Mouse (Mus musculus) hindbrain, postnatal 0 days (tissue): ENCODE measurements at regions not wholly inside any gene's neighbourhood (a gene's known extent, or its start where the extent isn't known, plus 50 kb on each side); places are given as distances from the start of the nearest gene placed in this dataset.

ENCODE experiments used
- ATAC-seq: fragments of 200-750 bp; cut with Nextera tagmentation; 2 replicates; pipeline ENCODE4 v1.8.0; 2017; ENCODE audit warnings: mild to moderate bottlenecking, moderate TSS enrichment, moderate library complexity
- DNase-seq: peaks from one replicate; pipeline ENCODE4 v3.0.0-alpha.2; 2015; ENCODE audit warnings: low spot score
- H3K27ac ChIP-seq: fragments of 300-500 bp; sonication (generic); 2 replicates; pipeline ENCODE4 v1.5.1; 2014; ENCODE audit warnings: mild to moderate bottlenecking
- H3K27me3 ChIP-seq: fragments of 300-500 bp; sonication (generic); 2 replicates; pipeline ENCODE4 v1.6.1; 2014; ENCODE audit warnings: low read length, mixed read lengths; ENCODE audit not compliant: insufficient read depth
- H3K36me3 ChIP-seq: fragments of 300-500 bp; sonication (generic); 2 replicates; pipeline ENCODE4 v1.6.1; 2014; ENCODE audit warnings: low read length, mixed read lengths; ENCODE audit not compliant: insufficient read depth
- H3K4me1 ChIP-seq: fragments of 300-500 bp; sonication (generic); 2 replicates; pipeline ENCODE4 v1.6.1; 2014; ENCODE audit warnings: antibody characterized with exemption, low read length, mixed read lengths; ENCODE audit not compliant: insufficient read depth
- H3K4me2 ChIP-seq: fragments of 300-500 bp; sonication (generic); 2 replicates; pipeline ENCODE4 v1.6.1; 2014; ENCODE audit warnings: low read depth, mild to moderate bottlenecking, low read length, moderate library complexity, mixed read lengths
- H3K4me3 ChIP-seq: fragments of 300-500 bp; sonication (generic); 2 replicates; pipeline ENCODE4 v1.5.1; 2014; ENCODE audit warnings: low read length
- H3K9ac ChIP-seq: fragments of 300-500 bp; sonication (generic); replicated peaks from 2 replicates; pipeline ENCODE4 v1.6.1; 2014; ENCODE audit warnings: mild to moderate bottlenecking, low read length, moderate library complexity, mixed read lengths
- H3K9me3 ChIP-seq: fragments of 300-500 bp; sonication (generic); 2 replicates; pipeline ENCODE4 v1.6.1; 2016; ENCODE audit warnings: low read length, mixed read lengths
- CTCF ChIP-seq: IDR thresholded peaks from 2 replicates; pipeline ENCODE4 v1.5.1; 2016; ENCODE audit warnings: antibody characterized with exemption, control low read depth, low read depth
- WGBS: fragments of 180-500 bp; shearing (Covaris S2); extraction: QIAGEN DNeasy Blood & Tissue Kit; methylation state at CpG from one replicate; pipeline ENCODE4 v1.1.7; 2014; 5-methylcytosine and 5-hydroxymethylcytosine counted together

GRCm38 (mm10) chr13:98579731-98580130, 57.5 kb downstream of the Tmem174 start:
- Histone ChIP-seq H3K36me3 (no peaks in the 10 kb centered on the region), H3K27me3 (peaks cover 8% of the 10 kb centered on the region; the same call in 1 of the 2 replicates), H3K4me3 (no peak overlapping the region), H3K9ac (no peak overlapping the region), H3K4me1 (no peaks in the 10 kb centered on the region), H3K4me2 (no peak overlapping the region), H3K9me3 (no peaks in the 10 kb centered on the region), H3K27ac (no peak overlapping the region)
- no peak for ATAC-seq
- DNase-seq, result no peak
- WGBS, result 91% methylated on average over 3 of the region's 3 CpGs
- TF ChIP-seq CTCF, result no peak

GRCm38 (mm10) chr13:98578426-98579066, 58.7 kb downstream of the Tmem174 start:
- peaks cover under 1% of the 10 kb centered on the region; the same call in 1 of the 2 replicates for H3K4me1 ChIP-seq
- DNase-seq (peak; percentile 24), ATAC-seq (no peak)
- no peak overlapping the region for H3K4me2 ChIP-seq
- no peak overlapping the region for H3K9ac ChIP-seq
- no peaks in the 10 kb centered on the region for H3K9me3 ChIP-seq
- 56% methylated on average over 11 of the region's 11 CpGs for WGBS
- H3K27ac ChIP-seq, result no peak overlapping the region
- H3K4me3 ChIP-seq, result no peak overlapping the region
- H3K27me3 ChIP-seq, result peaks cover 15% of the 10 kb centered on the region; the same call in 1 of the 2 replicates
- no peaks in the 10 kb centered on the region for H3K36me3 ChIP-seq
- no peak for TF ChIP-seq CTCF

GRCm38 (mm10) chr13:98576061-98576460, 61.1 kb downstream of the Tmem174 start:
- no peak overlapping the region for H3K4me3 ChIP-seq
- H3K27ac ChIP-seq, result no peak overlapping the region
- ATAC-seq, result no peak
- H3K4me1 ChIP-seq, result peaks cover 10% of the 10 kb centered on the region
- H3K9me3 ChIP-seq, result no peaks in the 10 kb centered on the region
- TF ChIP-seq CTCF, result no peak
- H3K36me3 ChIP-seq, result no peaks in the 10 kb centered on the region
- peaks cover 21% of the 10 kb centered on the region for H3K27me3 ChIP-seq
- 83% methylated on average over 3 of the region's 3 CpGs for WGBS
- no peak overlapping the region for H3K9ac ChIP-seq
- no peak for DNase-seq
- no peak overlapping the region for H3K4me2 ChIP-seq

- no peaks in the 10 kb centered on the region for H3K36me3 ChIP-seq
- H3K4me2 ChIP-seq, result no peak overlapping the region
- no peak overlapping the region for H3K4me3 ChIP-seq
- no peak for TF ChIP-seq CTCF
- 40% methylated on average over 12 of the region's 12 CpGs for WGBS
- H3K9me3 ChIP-seq, result no peaks in the 10 kb centered on the region
- H3K4me1 ChIP-seq, result peaks cover 10% of the 10 kb centered on the region
- H3K27ac ChIP-seq, result no peak overlapping the region
- no peak overlapping the region for H3K9ac ChIP-seq
- H3K27me3 ChIP-seq, result peaks cover 17% of the 10 kb centered on the region
- no peak for ATAC-seq
- DNase-seq, result no peak
These were observed 63.2 kb downstream of the Tmem174 start for GRCm38 (mm10) chr13:98574057-98574323.

GRCm38 (mm10) chr13:98573261-98574056, 63.8 kb downstream of the Tmem174 start:
- peak; percentile 63; the same call in 1 of the 2 replicates for ATAC-seq
- H3K27me3 ChIP-seq, result peaks cover 17% of the 10 kb centered on the region

GRCm38 (mm10) chr13:98572581-98573260, 64.5 kb downstream of the Tmem174 start:
- peak; percentile 25 for DNase-seq
- H3K27me3 ChIP-seq, result peaks cover 17% of the 10 kb centered on the region

More at GRCm38 (mm10) chr13:98573261-98574056, 63.8 kb downstream of the Tmem174 start:
- Histone ChIP-seq H3K9me3 (no peaks in the 10 kb centered on the region), H3K4me1 (peaks cover 10% of the 10 kb centered on the region), H3K27ac (no peak overlapping the region), H3K36me3 (no peaks in the 10 kb centered on the region), H3K4me3 (peak overlapping the region; percentile 39), H3K9ac (peak overlapping the region; percentile 33), H3K4me2 (peak overlapping the region; percentile 75)
- 25% methylated on average over 39 of the region's 39 CpGs for WGBS
- DNase-seq, result peak; percentile 15
- TF ChIP-seq CTCF, result no peak

More at GRCm38 (mm10) chr13:98572581-98573260, 64.5 kb downstream of the Tmem174 start:
- peak overlapping the region; percentile 33 for H3K9ac ChIP-seq
- H3K9me3 ChIP-seq, result no peaks in the 10 kb centered on the region
- 1% methylated on average over 50 of the region's 50 CpGs for WGBS
- H3K36me3 ChIP-seq, result no peaks in the 10 kb centered on the region
- ATAC-seq, result peak; percentile 51; the same call in 1 of the 2 replicates
- no peak overlapping the region for H3K27ac ChIP-seq
- H3K4me2 ChIP-seq, result peak overlapping the region; percentile 75
- TF ChIP-seq CTCF, result 0 out of 2 replicates have a peak, but pooled peaks have one; percentile 29
- H3K4me3 ChIP-seq, result peak overlapping the region; percentile 39
- H3K4me1 ChIP-seq, result peaks cover 10% of the 10 kb centered on the region
